Mouse (Mus musculus): ENCODE measurements at regions not wholly inside any gene's neighbourhood (a gene's known extent, or its start where the extent isn't known, plus 50 kb on each side); places are given as distances from the start of the nearest gene placed in this dataset.

GRCm38 (mm10) chr4:34484273-34484672, 66.5 kb upstream of the Akirin2 start:
- 65% methylated on average over 1 of the region's 1 CpGs for WGBS
- no peak for ATAC-seq (ENCODE audit: low FRiP score)
- Histone ChIP-seq H3K9ac (no peak overlapping the region), H3K27ac (no peak overlapping the region), H3K9me3 (no peaks in the 10 kb centered on the region), H3K4me2 (no peak overlapping the region), H3K4me1 (no peaks in the 10 kb centered on the region), H3K36me3 (replicated peaks) (no peaks in the 10 kb centered on the region), H3K27me3 (no peaks in the 10 kb centered on the region), H3K4me3 (replicated peaks) (no peak overlapping the region)

- Histone ChIP-seq H3K27me3 (no peaks in the 10 kb centered on the region), H3K9me3 (no peaks in the 10 kb centered on the region), H3K4me3 (replicated peaks) (no peak overlapping the region), H3K4me2 (no peak overlapping the region), H3K36me3 (replicated peaks) (no peaks in the 10 kb centered on the region), H3K27ac (no peak overlapping the region), H3K4me1 (no peaks in the 10 kb centered on the region), H3K9ac (no peak overlapping the region)
- 85% methylated on average over 17 of the region's 17 CpGs for WGBS
- no peak for ATAC-seq (ENCODE audit: low FRiP score)
Observed at GRCm38 (mm10) chr4:34485574-34485973, 65.2 kb upstream of the Akirin2 start.

GRCm38 (mm10) chr4:34494961-34495723, 55.6 kb upstream of the Akirin2 start:
- Histone ChIP-seq H3K9ac (no peak overlapping the region), H3K9me3 (no peaks in the 10 kb centered on the region), H3K4me2 (no peak overlapping the region), H3K4me3 (replicated peaks) (no peak overlapping the region), H3K27me3 (no peaks in the 10 kb centered on the region), H3K36me3 (replicated peaks) (no peaks in the 10 kb centered on the region), H3K4me1 (no peaks in the 10 kb centered on the region), H3K27ac (no peak overlapping the region)
- WGBS = 90% methylated on average over 10 of the region's 10 CpGs
- no peak for ATAC-seq (ENCODE audit: low FRiP score)

GRCm38 (mm10) chr4:34498325-34498724, 52.4 kb upstream of the Akirin2 start:
- no peak overlapping the region for H3K4me2 ChIP-seq
- WGBS = 90% methylated on average over 9 of the region's 9 CpGs
- H3K4me1 ChIP-seq = no peaks in the 10 kb centered on the region
- ATAC-seq (ENCODE audit: low FRiP score) = no peak
- H3K9ac ChIP-seq = no peak overlapping the region
- no peaks in the 10 kb centered on the region for H3K9me3 ChIP-seq
- H3K4me3 ChIP-seq (replicated peaks) = no peak overlapping the region
- no peaks in the 10 kb centered on the region for H3K36me3 ChIP-seq (replicated peaks)
- H3K27ac ChIP-seq = no peak overlapping the region
- H3K27me3 ChIP-seq = no peaks in the 10 kb centered on the region

- no peaks in the 10 kb centered on the region for H3K27me3 ChIP-seq
- H3K9ac ChIP-seq = no peak overlapping the region
- no peak overlapping the region for H3K4me3 ChIP-seq (replicated peaks)
- H3K9me3 ChIP-seq = no peaks in the 10 kb centered on the region
- no peaks in the 10 kb centered on the region for H3K36me3 ChIP-seq (replicated peaks)
- no peak overlapping the region for H3K27ac ChIP-seq
- no peak overlapping the region for H3K4me2 ChIP-seq
- ATAC-seq (ENCODE audit: low FRiP score) = no peak
- H3K4me1 ChIP-seq = no peaks in the 10 kb centered on the region
- WGBS = 88% methylated on average over 7 of the region's 7 CpGs
Observed at GRCm38 (mm10) chr4:34498781-34499180, 52.0 kb upstream of the Akirin2 start.

GRCm38 (mm10) chr4:34499731-34500130, 51.0 kb upstream of the Akirin2 start:
- 94% methylated on average over 3 of the region's 3 CpGs for WGBS
- ATAC-seq (ENCODE audit: low FRiP score) = no peak

More at GRCm38 (mm10) chr4:34499731-34500130, 51.0 kb upstream of the Akirin2 start:
- H3K27ac ChIP-seq = no peak overlapping the region
- H3K27me3 ChIP-seq = no peaks in the 10 kb centered on the region
- H3K4me2 ChIP-seq = no peak overlapping the region
- H3K4me1 ChIP-seq = no peaks in the 10 kb centered on the region
- H3K9ac ChIP-seq = no peak overlapping the region
- H3K9me3 ChIP-seq = no peaks in the 10 kb centered on the region
- no peak overlapping the region for H3K4me3 ChIP-seq (replicated peaks)
- no peaks in the 10 kb centered on the region for H3K36me3 ChIP-seq (replicated peaks)
